In genomic region chr4:115996729-115997128, GRCm38 (mm10) we compare ENCODE assay signal across 30 mouse cellular contexts. TPM values are rescaled to one million over a fixed set of nuclear protein-coding genes. Genes with fewer than 3 reads are reported as not detected.
"Had no signal": no experiment of that assay in that cellular context is flagged by ENCODE, and none has a peak within 500 bp of the region (broad histone marks: within the 10 kb centered on the region; RNA-seq: fewer than 3 reads in every experiment).

No protein-coding gene starts in this region.

- H3K4me3 ChIP-seq: layer of hippocampus, adult 2 months; limb, embryonic 12.5 days; limb, embryonic 15.5 days; liver, embryonic 13.5 days; megakaryocyte, embryonic 14.5 days; midbrain, embryonic 10.5 days; midbrain, embryonic 13.5 days; myocyte; neural tube, embryonic 13.5 days had no signal

- H3K27ac ChIP-seq: hindbrain, postnatal 0 days; layer of hippocampus, adult 2 months; limb, embryonic 12.5 days; limb, embryonic 15.5 days; liver, embryonic 13.5 days; macrophage; midbrain, embryonic 10.5 days; midbrain, embryonic 13.5 days; neural tube, embryonic 13.5 days had no signal

- H3K9ac ChIP-seq: limb, embryonic 12.5 days; limb, embryonic 15.5 days; liver, embryonic 13.5 days; midbrain, embryonic 13.5 days; neural tube, embryonic 13.5 days had no signal

- H3K27me3 ChIP-seq: liver, embryonic 13.5 days; midbrain, embryonic 13.5 days had no signal

- DNase-seq: kidney, adult 18-20 months; kidney, adult 9 months; kidney, postnatal 14 days; kidney, postnatal 4 days; layer of hippocampus, adult 9-11 months; layer of hippocampus, postnatal 36 days; left cerebral cortex, postnatal 4 days; liver, embryonic 13.5 days; retina, postnatal 1 day; right cerebral cortex, postnatal 25 days; thymus, adult 2 months; thymus, postnatal 14 days; thymus, postnatal 4 days had no signal

- ATAC-seq: hindbrain, postnatal 0 days; inflammation-experienced regulatory T-cells, adult 6 months; intestine, embryonic 16.5 days; midbrain, embryonic 13.5 days; midbrain, embryonic 16.5 days had no signal

- H3K4me1 ChIP-seq: limb, embryonic 12.5 days; limb, embryonic 15.5 days; liver, embryonic 13.5 days; midbrain, embryonic 10.5 days had no signal

- H3K9me3 ChIP-seq: limb, embryonic 15.5 days; liver, embryonic 13.5 days; midbrain, embryonic 10.5 days; midbrain, embryonic 13.5 days; neural tube, embryonic 13.5 days had no signal

- H3K36me3 ChIP-seq: limb, embryonic 12.5 days; limb, embryonic 15.5 days; midbrain, embryonic 10.5 days; midbrain, embryonic 13.5 days; neural tube, embryonic 13.5 days had no signal

- H3K4me2 ChIP-seq: limb, embryonic 12.5 days; limb, embryonic 15.5 days; liver, embryonic 13.5 days; midbrain, embryonic 13.5 days; neural tube, embryonic 13.5 days had no signal

RNA-seq across cellular contexts. Expression of gene Dmbx1, which starts 57.0 kb away (rescaled TPM):
- polyA plus RNA-seq: inflammation-experienced regulatory T-cells, adult 6 months; intestine, embryonic 16.5 days; kidney, embryonic 16.5 days; liver, embryonic 13.5 days; macrophage; small intestine, adult 2 months; spleen, adult 2 months; stomach, embryonic 16.5 days had no signal
